Mouse (Mus musculus) forebrain, embryonic 15.5 days (tissue): ENCODE measurements around the gene Ddx1. TPM values are rescaled to one million over a fixed set of nuclear protein-coding genes. Genes with fewer than 3 reads are reported as not detected.
"Not testable (repeated sequence)": the region's sequence is repeated elsewhere in the genome, so short reads cannot be mapped to it uniquely, and the experiment has no call there.

Experiments used
- ATAC-seq: fragments of 200-750 bp; cut with Nextera tagmentation; replicated peaks from 2 replicates; pipeline ENCODE4 v1.8.0; 2017; ENCODE audit warnings: mild to moderate bottlenecking, moderate TSS enrichment, moderate library complexity
- H3K27ac ChIP-seq: fragments of 300-500 bp; sonication (generic); replicated peaks from 2 replicates; pipeline ENCODE4 v1.5.1; 2015; ENCODE audit warnings: mild to moderate bottlenecking, inconsistent platforms
- H3K27me3 ChIP-seq: fragments of 300-500 bp; sonication (generic); 2 replicates; pipeline ENCODE4 v1.6.1; 2015; ENCODE audit warnings: inconsistent platforms
- H3K36me3 ChIP-seq: fragments of 300-500 bp; sonication (generic); 2 replicates; pipeline ENCODE4 v1.6.1; 2015; ENCODE audit warnings: mild to moderate bottlenecking, inconsistent platforms
- H3K4me1 ChIP-seq: fragments of 300-500 bp; sonication (generic); 2 replicates; pipeline ENCODE4 v1.6.1; 2015; ENCODE audit warnings: inconsistent platforms
- H3K4me2 ChIP-seq: fragments of 300-500 bp; sonication (generic); replicated peaks from 2 replicates; pipeline ENCODE4 v1.6.1; 2015; ENCODE audit warnings: mild to moderate bottlenecking, inconsistent platforms
- H3K4me3 ChIP-seq: fragments of 300-500 bp; sonication (generic); 2 replicates; pipeline ENCODE4 v1.5.1; 2015; ENCODE audit warnings: mild to moderate bottlenecking, inconsistent platforms
- H3K9ac ChIP-seq: fragments of 300-500 bp; sonication (generic); replicated peaks from 2 replicates; pipeline ENCODE4 v1.6.1; 2015; ENCODE audit warnings: mild to moderate bottlenecking, inconsistent platforms
- H3K9me3 ChIP-seq: fragments of 300-500 bp; sonication (generic); 2 replicates; pipeline ENCODE4 v1.6.1; 2016; ENCODE audit warnings: inconsistent platforms
- WGBS: fragments of 180-500 bp; shearing (Covaris S2); methylation state at CpG from one replicate; pipeline ENCODE4 v1.1.7; 2015; ENCODE audit warnings: mixed read lengths; 5-methylcytosine and 5-hydroxymethylcytosine counted together
- polyA plus RNA-seq: library from polyadenylated mRNA; unstranded; fragments of >200 nt; fragmentation: Nextera tagmentation; extraction: Ambion mirVana; gene quantifications from 2 replicates; pipeline ENCODE4 v1.2.1, GENCODE M21; 2015

The Ddx1 gene
- polyA plus RNA-seq, 1 experiment from 2014 or later: 153 TPM

- no peaks in the 10 kb centered on the region for H3K27me3 ChIP-seq
- WGBS: 94% methylated on average over 13 of the region's 13 CpGs
- H3K9ac ChIP-seq: no peak overlapping the region
- no peak overlapping the region for H3K27ac ChIP-seq
- no peaks in the 10 kb centered on the region for H3K9me3 ChIP-seq
- H3K4me2 ChIP-seq: no peak overlapping the region
- H3K4me1 ChIP-seq: no peaks in the 10 kb centered on the region
- H3K36me3 ChIP-seq: no peaks in the 10 kb centered on the region
- no peak overlapping the region for H3K4me3 ChIP-seq
- no peak for ATAC-seq
These were observed 49.4 kb downstream of the Ddx1 start for GRCm38 (mm10) chr12:13199338-13200301.

- no peak for ATAC-seq
- Histone ChIP-seq H3K9me3 (no peaks in the 10 kb centered on the region), H3K27ac (no peak overlapping the region), H3K27me3 (no peaks in the 10 kb centered on the region), H3K9ac (no peak overlapping the region), H3K36me3 (no peaks in the 10 kb centered on the region), H3K4me1 (no peaks in the 10 kb centered on the region), H3K4me3 (no peak overlapping the region), H3K4me2 (no peak overlapping the region)
- 83% methylated on average over 3 of the region's 3 CpGs for WGBS
These were observed 50.9 kb downstream of the Ddx1 start for GRCm38 (mm10) chr12:13198157-13198556.

GRCm38 (mm10) chr12:13196146-13196545 is 52.9 kb downstream of the Ddx1 start:
- Histone ChIP-seq H3K36me3 (no peaks in the 10 kb centered on the region), H3K4me2 (no peak overlapping the region), H3K27ac (no peak overlapping the region), H3K4me1 (no peaks in the 10 kb centered on the region), H3K4me3 (no peak overlapping the region), H3K9ac (no peak overlapping the region), H3K9me3 (no peaks in the 10 kb centered on the region), H3K27me3 (no peaks in the 10 kb centered on the region)
- 80% methylated on average over 4 of the region's 4 CpGs for WGBS
- ATAC-seq: no peak

- no peak overlapping the region for H3K27ac ChIP-seq
- no peak overlapping the region for H3K9ac ChIP-seq
- H3K27me3 ChIP-seq: no peaks in the 10 kb centered on the region
- no peaks in the 10 kb centered on the region for H3K9me3 ChIP-seq
- H3K36me3 ChIP-seq: no peaks in the 10 kb centered on the region
- no peak overlapping the region for H3K4me3 ChIP-seq
- ATAC-seq: no peak
- no peaks in the 10 kb centered on the region for H3K4me1 ChIP-seq
- no peak overlapping the region for H3K4me2 ChIP-seq
These were observed 53.5 kb downstream of the Ddx1 start for GRCm38 (mm10) chr12:13195506-13195905.

- Histone ChIP-seq H3K9me3 (no peaks in the 10 kb centered on the region), H3K27me3 (no peaks in the 10 kb centered on the region), H3K4me1 (no peaks in the 10 kb centered on the region), H3K4me2 (no peak overlapping the region), H3K36me3 (no peaks in the 10 kb centered on the region), H3K9ac (no peak overlapping the region), H3K27ac (no peak overlapping the region), H3K4me3 (no peak overlapping the region)
- ATAC-seq: no peak
- WGBS: 76% methylated on average over 11 of the region's 11 CpGs
These were observed 60.8 kb downstream of the Ddx1 start for GRCm38 (mm10) chr12:13188059-13188700.

- no peak overlapping the region for H3K4me2 ChIP-seq
- H3K27ac ChIP-seq: no peak overlapping the region
- 88% methylated on average over 4 of the region's 4 CpGs for WGBS
- H3K9me3 ChIP-seq: no peaks in the 10 kb centered on the region
- no peak for ATAC-seq
- no peak overlapping the region for H3K9ac ChIP-seq
- no peaks in the 10 kb centered on the region for H3K36me3 ChIP-seq
- H3K27me3 ChIP-seq: no peaks in the 10 kb centered on the region
- H3K4me1 ChIP-seq: no peaks in the 10 kb centered on the region
- H3K4me3 ChIP-seq: no peak overlapping the region
These were observed 62.8 kb downstream of the Ddx1 start for GRCm38 (mm10) chr12:13186209-13186608.

- Histone ChIP-seq H3K27ac (no peak overlapping the region), H3K4me2 (no peak overlapping the region), H3K27me3 (no peaks in the 10 kb centered on the region), H3K9ac (no peak overlapping the region), H3K4me3 (no peak overlapping the region), H3K9me3 (no peaks in the 10 kb centered on the region), H3K4me1 (peaks cover 8% of the 10 kb centered on the region), H3K36me3 (no peaks in the 10 kb centered on the region)
- WGBS: 49% methylated on average over 11 of the region's 11 CpGs
- ATAC-seq: no peak
These were observed 64.1 kb downstream of the Ddx1 start for GRCm38 (mm10) chr12:13184873-13185361.

- not testable (repeated sequence) for H3K4me1 ChIP-seq, H3K9ac ChIP-seq, H3K4me2 ChIP-seq, H3K36me3 ChIP-seq, H3K9me3 ChIP-seq, H3K4me3 ChIP-seq, H3K27ac ChIP-seq, H3K27me3 ChIP-seq, ATAC-seq
- WGBS: 80% methylated on average over 4 of the region's 4 CpGs
These were observed 64.9 kb downstream of the Ddx1 start for GRCm38 (mm10) chr12:13184136-13184535.

GRCm38 (mm10) chr12:13182220-13182619 is 66.8 kb downstream of the Ddx1 start:
- Histone ChIP-seq H3K27me3 (no peaks in the 10 kb centered on the region), H3K4me2 (no peak overlapping the region), H3K9ac (no peak overlapping the region), H3K4me1 (peaks cover 8% of the 10 kb centered on the region), H3K4me3 (no peak overlapping the region), H3K36me3 (no peaks in the 10 kb centered on the region), H3K9me3 (no peaks in the 10 kb centered on the region), H3K27ac (no peak overlapping the region)
- no peak for ATAC-seq
- 62% methylated on average over 8 of the region's 8 CpGs for WGBS

- Histone ChIP-seq H3K4me2 (no peak overlapping the region), H3K27me3 (no peaks in the 10 kb centered on the region), H3K9me3 (no peaks in the 10 kb centered on the region), H3K27ac (no peak overlapping the region), H3K4me3 (no peak overlapping the region), H3K36me3 (no peaks in the 10 kb centered on the region), H3K4me1 (peaks cover 8% of the 10 kb centered on the region), H3K9ac (no peak overlapping the region)
- no peak for ATAC-seq
- 79% methylated on average over 6 of the region's 6 CpGs for WGBS
These were observed 67.3 kb downstream of the Ddx1 start for GRCm38 (mm10) chr12:13181721-13182120.

GRCm38 (mm10) chr12:13180715-13181335 is 68.2 kb downstream of the Ddx1 start:
- H3K4me1 ChIP-seq: peaks cover 8% of the 10 kb centered on the region
- WGBS: 17% methylated on average over 9 of the region's 9 CpGs
- no peak overlapping the region for H3K4me2 ChIP-seq
- H3K27ac ChIP-seq: no peak overlapping the region
- H3K4me3 ChIP-seq: no peak overlapping the region
- peak; percentile 78 for ATAC-seq
- no peak overlapping the region for H3K9ac ChIP-seq
- no peaks in the 10 kb centered on the region for H3K36me3 ChIP-seq
- no peaks in the 10 kb centered on the region for H3K27me3 ChIP-seq
- no peaks in the 10 kb centered on the region for H3K9me3 ChIP-seq

- Histone ChIP-seq H3K36me3 (no peaks in the 10 kb centered on the region), H3K4me3 (no peak overlapping the region), H3K9ac (no peak overlapping the region), H3K4me2 (no peak overlapping the region), H3K27ac (no peak overlapping the region), H3K27me3 (no peaks in the 10 kb centered on the region), H3K4me1 (peaks cover 8% of the 10 kb centered on the region), H3K9me3 (no peaks in the 10 kb centered on the region)
- ATAC-seq: no peak; the same call in 1 of the 2 replicates
These were observed 68.7 kb downstream of the Ddx1 start for GRCm38 (mm10) chr12:13180332-13180714.
